Mouse (Mus musculus): ENCODE measurements around the gene Efna3. TPM values are rescaled to one million over a fixed set of nuclear protein-coding genes. Genes with fewer than 3 reads are reported as not detected.
A peak's percentile ranks its signal among the peaks of the same experiment; 100 is the strongest.

Efna3 gene
- total RNA-seq, 2 experiments from 2014 or later, result not detected

- ATAC-seq (ENCODE audit: poor library complexity, severe bottlenecking), result peak; percentile 52
These were observed 16.7 kb upstream of the Efna3 start for GRCm38 (mm10) chr3:89339416-89339815.

- no peak for ATAC-seq (ENCODE audit: poor library complexity, severe bottlenecking)
These were observed 15.2 kb upstream of the Efna3 start, which contains the start of gene Efna4 for GRCm38 (mm10) chr3:89337721-89338578. Gene Efna4, minus strand, starts transcription at chr3:89338028.

GRCm38 (mm10) chr3:89337062-89337720 is 14.4 kb upstream of the Efna3 start:
- ATAC-seq (ENCODE audit: poor library complexity, severe bottlenecking), result no peak

GRCm38 (mm10) chr3:89336529-89336928 is 13.8 kb upstream of the Efna3 start:
- no peak for ATAC-seq (ENCODE audit: poor library complexity, severe bottlenecking)

- no peak for ATAC-seq (ENCODE audit: poor library complexity, severe bottlenecking)
These were observed 10.3 kb upstream of the Efna3 start for GRCm38 (mm10) chr3:89333053-89333452.

GRCm38 (mm10) chr3:89332476-89332875 is 9.7 kb upstream of the Efna3 start:
- ATAC-seq (ENCODE audit: poor library complexity, severe bottlenecking), result no peak

- no peak for ATAC-seq (ENCODE audit: poor library complexity, severe bottlenecking)
These were observed 9.2 kb upstream of the Efna3 start for GRCm38 (mm10) chr3:89332013-89332412.

- ATAC-seq (ENCODE audit: poor library complexity, severe bottlenecking), result no peak
These were observed 8.8 kb upstream of the Efna3 start for GRCm38 (mm10) chr3:89331561-89331960.

GRCm38 (mm10) chr3:89330948-89331347 is 8.2 kb upstream of the Efna3 start:
- ATAC-seq (ENCODE audit: poor library complexity, severe bottlenecking), result no peak

GRCm38 (mm10) chr3:89330346-89330745 is 7.6 kb upstream of the Efna3 start:
- ATAC-seq (ENCODE audit: poor library complexity, severe bottlenecking), result no peak

- ATAC-seq (ENCODE audit: poor library complexity, severe bottlenecking), result no peak
These were observed 5.9 kb upstream of the Efna3 start for GRCm38 (mm10) chr3:89328623-89329022.

- no peak for ATAC-seq (ENCODE audit: poor library complexity, severe bottlenecking)
These were observed 4.7 kb upstream of the Efna3 start for GRCm38 (mm10) chr3:89327371-89327870.

GRCm38 (mm10) chr3:89325882-89326281 is 3.1 kb upstream of the Efna3 start:
- no peak for ATAC-seq (ENCODE audit: poor library complexity, severe bottlenecking)

GRCm38 (mm10) chr3:89322131-89322500 is 649 bp downstream of the Efna3 start:
- ATAC-seq (ENCODE audit: poor library complexity, severe bottlenecking), result no peak

GRCm38 (mm10) chr3:89321183-89322130 is 1.3 kb downstream of the Efna3 start:
- 0 out of 2 replicates have a peak, but pooled peaks have one; percentile 21 for ATAC-seq (ENCODE audit: poor library complexity, severe bottlenecking)

GRCm38 (mm10) chr3:89320581-89321182 is 2.1 kb downstream of the Efna3 start:
- no peak for ATAC-seq (ENCODE audit: poor library complexity, severe bottlenecking)

- no peak for ATAC-seq (ENCODE audit: poor library complexity, severe bottlenecking)
These were observed 3.0 kb downstream of the Efna3 start for GRCm38 (mm10) chr3:89319591-89320350.

- no peak for ATAC-seq (ENCODE audit: poor library complexity, severe bottlenecking)
These were observed 3.7 kb downstream of the Efna3 start for GRCm38 (mm10) chr3:89318971-89319590.

GRCm38 (mm10) chr3:89318316-89318715 is 4.4 kb downstream of the Efna3 start:
- no peak for ATAC-seq (ENCODE audit: poor library complexity, severe bottlenecking)

All from megakaryocyte, adult 5-6 weeks (primary cell).